Mouse (Mus musculus) cerebellum, adult 2 months (tissue): ENCODE results near the gene Abca17.
A peak's percentile ranks its signal among the peaks of the same experiment; 100 is the strongest.

Source experiments
- CTCF ChIP-seq: fragments of 200-500 bp; IDR thresholded peaks from 2 replicates; pipeline ENCODE4 v1.5.1; 2011; ENCODE audit warnings: low read depth, mild to moderate bottlenecking, control low read depth, low read length, moderate library complexity, borderline replicate concordance; ENCODE audit not compliant: insufficient read depth
- POLR2A ChIP-seq: fragments of 200-500 bp; IDR thresholded peaks from 2 replicates; pipeline ENCODE4 v1.6.1; 2011; ENCODE audit warnings: low read length, control low read depth, borderline replicate concordance; ENCODE audit not compliant: insufficient read depth

DNA sequence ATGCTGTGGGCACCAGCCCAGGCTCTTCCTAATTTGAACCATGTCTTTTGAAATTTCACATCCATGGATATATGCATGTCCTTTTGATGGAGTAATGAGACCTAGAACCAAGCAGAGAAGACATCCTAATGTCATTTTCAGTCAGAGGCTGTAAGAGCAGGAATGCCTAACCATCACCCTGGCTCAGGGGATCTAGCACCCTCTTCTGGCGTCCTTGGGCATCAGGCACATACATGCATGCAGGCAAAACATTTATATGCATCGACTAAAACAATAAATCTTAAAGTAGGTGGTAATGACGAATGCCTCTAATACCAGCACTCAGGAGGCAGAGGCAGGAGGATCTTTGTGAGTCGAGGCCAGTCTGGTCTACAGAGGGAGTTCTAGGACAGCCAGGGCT lies 43.4 kb downstream of the Abca17 start:
- TF ChIP-seq POLR2A (no peak), CTCF (peak; percentile 85)
